Mouse (Mus musculus): Measurements from ENCODE around the gene Mllt3. TPM values are rescaled to one million over a fixed set of nuclear protein-coding genes. Genes with fewer than 3 reads are reported as not detected.

The Mllt3 gene
- total RNA-seq, 2 experiments from 2014 or later: 10.7 to 12.3 TPM

- intact Hi-C loops (cut with DNase I): no loop called here
- DNase-seq: no peak
Observed at GRCm38 (mm10) chr4:87954421-87955083, 78.6 kb downstream of the Mllt3 start.

DNA sequence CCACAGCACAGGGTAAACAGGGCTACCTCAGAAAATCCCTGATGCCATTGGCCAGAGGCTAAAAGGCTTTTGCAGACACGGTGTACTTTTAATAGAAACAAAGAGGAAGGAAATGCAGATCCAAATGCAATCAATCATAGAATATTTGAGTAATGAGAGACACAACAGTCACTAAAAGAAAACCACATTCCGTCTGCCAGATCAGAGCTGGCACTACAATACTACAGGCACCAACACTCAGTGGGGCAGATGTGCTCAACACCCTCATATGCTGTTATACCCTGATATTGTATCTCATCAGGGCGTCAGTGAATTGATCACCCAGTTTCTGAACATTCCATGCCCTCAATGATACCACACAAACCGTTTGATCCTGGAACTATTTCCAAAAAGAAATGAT is 79.4 kb downstream of the Mllt3 start:
- intact Hi-C loops (cut with DNase I): no loop called here
- no peak for DNase-seq

DNA sequence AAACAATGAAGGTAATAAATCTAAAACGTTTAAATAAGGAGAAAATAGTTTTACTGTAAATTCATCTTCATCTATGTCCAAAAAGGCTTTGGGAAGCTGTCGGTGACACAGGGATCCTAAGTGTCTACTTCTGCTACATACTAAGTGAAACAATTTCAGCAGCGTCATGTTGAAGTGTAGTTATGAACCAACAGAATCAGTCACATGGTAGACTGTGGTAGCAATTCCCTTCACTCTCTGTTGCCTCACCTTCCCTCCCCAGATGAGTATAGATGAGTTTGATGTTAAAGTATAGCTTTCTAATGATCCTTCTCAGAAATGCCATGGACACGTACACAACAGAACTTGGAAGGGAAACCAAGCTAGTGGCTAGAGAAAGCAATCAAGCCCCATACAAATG is 79.9 kb downstream of the Mllt3 start:
- DNase-seq: no peak
- intact Hi-C loops (cut with DNase I): no loop called here

DNA sequence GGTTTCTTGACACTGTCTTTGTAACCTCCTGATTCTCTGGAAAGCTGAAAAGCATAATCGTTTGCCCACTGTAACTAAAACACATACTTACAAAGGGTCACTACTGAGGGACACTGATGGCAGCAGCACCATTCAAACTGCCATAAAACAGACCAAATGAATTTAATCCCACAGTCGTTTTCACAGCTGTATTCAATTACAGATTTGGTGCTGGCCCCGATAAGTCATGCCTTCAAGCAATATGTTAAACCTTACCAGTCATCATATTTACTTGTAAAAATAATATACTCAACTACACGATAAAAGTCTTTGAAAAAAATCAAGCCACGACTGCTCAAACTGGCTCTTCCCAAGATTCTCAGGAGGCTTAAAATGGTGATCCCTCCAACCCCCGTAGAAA is 83.7 kb downstream of the Mllt3 start:
- DNase-seq: no peak

GRCm38 (mm10) chr4:87944320-87944719 is 88.8 kb downstream of the Mllt3 start:
- no peak for DNase-seq
- intact Hi-C loops (cut with DNase I): no loop called here

More for the DNA sequence above, 83.7 kb downstream of the Mllt3 start:
- intact Hi-C loops (cut with DNase I): no loop called here

GRCm38 (mm10) chr4:87942921-87943403 is 90.2 kb downstream of the Mllt3 start:
- DNase-seq: no peak
- intact Hi-C loops (cut with DNase I): no loop called here

- intact Hi-C loops (cut with DNase I): no loop called here
- DNase-seq: no peak
Observed at GRCm38 (mm10) chr4:87939474-87940154, 93.5 kb downstream of the Mllt3 start.

DNA sequence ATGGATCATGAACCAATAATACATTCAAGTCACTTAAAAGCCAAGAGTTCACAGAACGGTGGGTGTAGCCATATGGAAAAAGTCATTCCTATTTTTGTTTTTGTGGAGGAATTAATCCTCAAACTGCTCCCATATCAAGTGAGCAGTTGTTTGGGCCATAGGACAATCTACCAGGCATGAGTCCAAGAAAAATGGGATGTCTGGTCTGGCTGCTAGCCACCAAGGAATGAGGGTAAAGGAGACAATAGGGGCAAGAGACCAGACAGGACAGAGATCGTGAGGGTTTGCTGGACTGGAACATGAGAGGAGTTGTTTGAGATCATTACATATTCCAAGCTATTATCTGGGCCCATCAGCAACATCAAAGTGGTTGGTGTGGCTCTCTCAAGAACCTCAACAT is 96.8 kb downstream of the Mllt3 start:
- peak; percentile 6 to 12 for DNase-seq
- intact Hi-C loops (cut with DNase I): no loop called here

GRCm38 (mm10) chr4:87933701-87934337 is 99.3 kb downstream of the Mllt3 start:
- intact Hi-C loops (cut with DNase I): no loop called here
- peak; percentile 33 to 36 for DNase-seq

DNA sequence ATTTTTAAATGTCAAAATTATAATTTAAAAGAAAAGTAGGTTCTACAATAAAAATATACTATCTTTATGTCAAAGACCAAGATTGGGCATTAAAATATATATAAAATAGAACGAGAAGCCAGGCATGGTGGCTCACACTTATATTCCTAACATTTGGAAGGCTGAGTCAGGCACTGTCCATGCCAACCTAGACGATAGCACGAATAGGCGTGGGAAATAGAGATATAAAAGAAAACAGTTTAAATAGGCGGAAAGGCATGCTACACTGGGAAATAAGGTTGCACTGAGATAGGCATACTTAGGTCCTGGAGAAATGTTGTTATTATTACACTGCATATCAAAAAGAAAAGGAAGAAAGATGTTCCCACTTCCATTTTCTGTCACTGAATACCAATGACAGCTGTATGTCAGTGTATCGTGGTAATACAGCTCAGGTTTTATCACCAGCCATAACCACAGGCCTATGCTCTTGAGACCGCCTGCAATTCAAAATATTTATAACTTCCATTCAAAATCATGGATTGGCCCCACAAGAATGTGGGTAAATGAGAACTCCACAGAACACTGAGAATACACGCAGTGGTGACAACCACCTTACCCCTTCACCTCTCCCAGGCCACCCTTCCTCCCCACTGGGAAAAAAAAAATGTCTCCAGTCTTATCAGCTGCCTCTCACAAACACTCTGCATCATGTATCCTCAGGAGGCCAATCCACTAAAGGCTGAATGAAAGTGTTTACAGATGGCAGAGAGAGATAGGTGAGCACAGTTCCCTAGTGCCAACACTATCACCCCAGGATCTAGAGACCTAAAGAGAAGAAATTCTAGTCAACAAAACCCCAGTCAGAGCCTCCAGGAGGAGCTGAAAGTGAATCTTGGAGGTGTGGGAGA is 102.6 kb downstream of the Mllt3 start:
- intact Hi-C loops (cut with DNase I): no loop called here
- no peak for DNase-seq

GRCm38 (mm10) chr4:87928603-87929199 is 104.5 kb downstream of the Mllt3 start:
- intact Hi-C loops (cut with DNase I): no loop called here

GRCm38 (mm10) chr4:87927354-87927753 is 105.8 kb downstream of the Mllt3 start:
- DNase-seq: no peak
- intact Hi-C loops (cut with DNase I): no loop called here

More at GRCm38 (mm10) chr4:87928603-87929199, 104.5 kb downstream of the Mllt3 start:
- DNase-seq: no peak

DNA sequence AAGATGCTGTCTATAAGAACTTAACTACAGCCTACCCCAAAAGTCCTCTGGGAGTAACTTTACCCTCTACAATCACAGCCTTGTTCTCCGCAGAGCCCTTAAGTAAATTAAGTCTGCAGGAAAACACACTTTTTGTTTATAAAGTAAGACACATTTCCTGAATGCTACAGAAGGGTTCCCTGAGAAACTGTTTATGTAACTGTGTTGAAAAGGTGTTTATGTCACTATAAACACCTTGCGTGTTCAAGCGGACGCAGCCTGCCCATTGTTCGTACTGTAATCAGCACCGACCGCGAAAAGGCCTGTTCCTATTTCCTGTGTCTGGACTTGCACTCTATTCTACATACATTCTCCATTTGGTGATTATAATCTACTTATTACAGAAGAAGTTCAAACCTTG is 112.5 kb downstream of the Mllt3 start:
- intact Hi-C loops (cut with DNase I): no loop called here

DNA sequence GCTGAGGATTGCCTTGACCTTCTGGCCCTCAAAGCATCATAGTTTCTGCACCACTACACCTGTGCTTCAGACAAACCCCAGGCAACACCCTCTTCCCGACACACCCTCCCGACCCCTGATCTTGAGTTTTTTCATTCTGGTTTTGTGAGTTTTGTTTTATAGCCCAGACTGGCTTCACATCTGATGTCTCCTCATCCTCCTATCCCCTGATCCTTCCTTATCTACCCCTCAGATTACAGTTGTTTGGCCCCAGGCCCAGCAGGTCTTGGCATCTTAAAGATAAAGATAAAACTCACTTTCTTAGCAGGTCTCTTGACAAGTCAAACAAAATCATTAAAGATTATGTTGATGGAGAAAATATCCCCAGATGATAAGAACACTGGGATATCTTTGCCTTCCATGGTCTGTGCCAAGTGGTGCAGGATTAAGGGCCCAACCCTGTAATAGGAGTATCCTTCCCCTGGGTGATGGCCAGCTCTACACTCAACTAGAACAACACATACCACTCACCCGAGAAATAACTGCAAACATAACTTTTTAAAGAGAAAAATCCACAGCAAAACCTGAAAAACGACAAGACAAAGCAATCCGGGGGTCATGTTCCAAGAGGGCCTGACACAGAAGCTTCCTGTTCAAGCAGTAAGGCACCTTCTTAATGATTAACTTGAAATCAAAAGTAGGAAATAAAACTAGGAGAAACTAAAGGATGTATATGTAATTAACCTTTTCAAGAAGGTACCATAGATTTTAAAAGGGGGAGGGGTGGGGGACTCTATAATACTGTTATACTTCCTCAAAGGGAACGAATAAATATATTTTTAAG is 121.8 kb downstream of the Mllt3 start:
- no peak for DNase-seq
- intact Hi-C loops (cut with DNase I): no loop called here

More for the DNA sequence above, 112.5 kb downstream of the Mllt3 start:
- no peak for DNase-seq

- intact Hi-C loops (cut with DNase I): no loop called here
- no peak for DNase-seq
Observed at GRCm38 (mm10) chr4:87905149-87905771, 127.9 kb downstream of the Mllt3 start.

DNA sequence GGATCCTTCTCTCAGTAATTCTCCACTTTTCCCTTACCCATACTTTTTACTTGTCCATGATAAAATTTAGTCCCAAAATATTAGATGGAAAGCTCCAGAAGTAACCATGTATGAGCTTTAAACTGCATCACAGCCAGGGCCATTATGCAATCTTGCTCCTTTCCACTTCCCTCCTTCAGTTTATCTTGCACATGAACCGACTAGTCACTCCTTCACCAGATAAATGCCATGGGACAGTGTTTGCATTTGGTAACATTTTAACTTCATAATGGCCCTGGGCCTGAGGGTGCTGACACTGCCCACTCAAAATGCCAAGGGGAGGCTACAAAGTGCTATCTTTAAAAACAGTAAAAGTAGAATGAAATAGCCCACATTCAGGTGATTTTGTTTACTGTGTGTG is 128.4 kb downstream of the Mllt3 start:
- intact Hi-C loops (cut with DNase I): no loop called here
- DNase-seq: no peak

DNA sequence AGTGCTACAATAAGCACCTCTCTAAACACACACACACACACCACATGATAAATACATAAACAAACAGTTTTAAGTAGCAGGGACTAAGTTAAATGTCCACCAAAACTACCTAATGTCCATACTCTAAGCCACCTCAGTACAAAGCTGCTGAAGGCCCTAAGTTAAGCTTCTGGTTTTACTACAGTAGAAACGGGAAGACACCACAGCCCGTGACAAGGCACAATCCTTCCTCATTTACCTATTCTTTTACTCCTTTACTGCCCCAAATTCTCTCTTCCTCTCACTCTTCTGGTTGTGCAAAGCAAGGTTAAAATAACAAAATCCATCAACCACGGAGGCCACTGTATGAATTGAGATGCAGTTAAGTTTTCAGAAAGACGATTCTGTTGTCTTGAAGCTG is 130.6 kb downstream of the Mllt3 start:
- DNase-seq: no peak
- intact Hi-C loops (cut with DNase I): no loop called here

- intact Hi-C loops (cut with DNase I): no loop called here
- peak; percentile 36 to 40 for DNase-seq
Observed at GRCm38 (mm10) chr4:87901166-87901565, 132.0 kb downstream of the Mllt3 start.

- intact Hi-C loops (cut with DNase I): no loop called here
- no peak for DNase-seq
Observed at GRCm38 (mm10) chr4:87893498-87893897, 139.7 kb downstream of the Mllt3 start.

Measured in heart, postnatal 10 days (tissue).